9 mouse cellular contexts compared by ENCODE assay signal in genomic region chr15:99334500-99334899, GRCm38 (mm10). TPM values are rescaled to one million over a fixed set of nuclear protein-coding genes. Genes with fewer than 3 reads are reported as not detected.
A peak's percentile ranks its signal among the peaks of the same experiment; 100 is the strongest.
DNase-seq lines count a peak whose midpoint lies in the region; ATAC-seq and TF ChIP-seq lines count a peak whose summit lies in the region.
"Had no signal": no experiment of that assay in that cellular context is flagged by ENCODE, and none has a peak within 500 bp of the region (broad histone marks: within the 10 kb centered on the region; RNA-seq: fewer than 3 reads in every experiment).

No protein-coding gene starts in this region.

- peak overlapping the region; percentile 35; the same call in 1 of the 2 replicates for H3K27ac ChIP-seq in forebrain, postnatal 0 days (ENCODE audit: low read depth, low read length)
- no peak overlapping the region for H3K27ac ChIP-seq in forebrain, embryonic 14.5 days (ENCODE audit: low read depth, low read length)
- peak overlapping the region; percentile 77; the same call in 1 of the 2 replicates for H3K27ac ChIP-seq in layer of hippocampus, adult 2 months
- H3K27ac ChIP-seq in limb, embryonic 11.5 days (replicated peaks; ENCODE audit: low read depth, low read length): peak overlapping the region; percentile 96

- H3K9me3 ChIP-seq in forebrain, postnatal 0 days (ENCODE audit: low read length): no peaks in the 10 kb centered on the region
- H3K9me3 ChIP-seq in forebrain, embryonic 14.5 days (replicated peaks; ENCODE audit: control insufficient read depth, low read length): no peaks in the 10 kb centered on the region
- H3K9me3 ChIP-seq in limb, embryonic 11.5 days (ENCODE audit: control insufficient read depth, low read length): no peaks in the 10 kb centered on the region

- no peaks in the 10 kb centered on the region for H3K27me3 ChIP-seq in forebrain, postnatal 0 days (ENCODE audit: insufficient read depth, low read length)
- no peaks in the 10 kb centered on the region for H3K27me3 ChIP-seq in forebrain, embryonic 14.5 days (replicated peaks; ENCODE audit: control insufficient read depth, insufficient read depth, low read length)
- no peaks in the 10 kb centered on the region for H3K27me3 ChIP-seq in limb, embryonic 11.5 days (ENCODE audit: control insufficient read depth, insufficient read depth, low read length)

- no peak for ATAC-seq in forebrain, postnatal 0 days
- ATAC-seq in forebrain, embryonic 14.5 days: no peak
- no peak for ATAC-seq in limb, embryonic 11.5 days (ENCODE audit: insufficient number of reproducible peaks, low FRiP score, low TSS enrichment, low read depth)

- H3K36me3 ChIP-seq in forebrain, postnatal 0 days (ENCODE audit: insufficient read depth): 0 out of 2 replicates have a peak, but pooled peaks cover 4% of the 10 kb centered on the region
- 0 out of 2 replicates have a peak, but pooled peaks cover 3% of the 10 kb centered on the region for H3K36me3 ChIP-seq in forebrain, embryonic 14.5 days (ENCODE audit: control insufficient read depth, insufficient read depth, low read length)
- H3K36me3 ChIP-seq in limb, embryonic 11.5 days (ENCODE audit: control insufficient read depth, insufficient read depth, low read length): peaks cover 5% of the 10 kb centered on the region; the same call in 1 of the 2 replicates

- no peak overlapping the region for H3K4me3 ChIP-seq in forebrain, postnatal 0 days (ENCODE audit: low read depth, low read length)
- no peak overlapping the region for H3K4me3 ChIP-seq in forebrain, embryonic 14.5 days (ENCODE audit: low read depth, low read length)
- no peak overlapping the region for H3K4me3 ChIP-seq in layer of hippocampus, adult 2 months
- H3K4me3 ChIP-seq in limb, embryonic 11.5 days (ENCODE audit: low read depth, low read length): no peak overlapping the region

- no peak overlapping the region for H3K9ac ChIP-seq in forebrain, postnatal 0 days
- no peak overlapping the region for H3K9ac ChIP-seq in forebrain, embryonic 14.5 days (ENCODE audit: low read length)
- no peak overlapping the region for H3K9ac ChIP-seq in limb, embryonic 11.5 days (ENCODE audit: low read length)

- WGBS in forebrain, postnatal 0 days: 63% methylated on average over 6 of the region's 6 CpGs
- 79% methylated on average over 6 of the region's 6 CpGs for WGBS in forebrain, embryonic 14.5 days
- 78% methylated on average over 6 of the region's 6 CpGs for WGBS in limb, embryonic 11.5 days

- H3K4me2 ChIP-seq in forebrain, postnatal 0 days (ENCODE audit: low read depth): no peak overlapping the region
- H3K4me2 ChIP-seq in forebrain, embryonic 14.5 days (ENCODE audit: low read length): no peak overlapping the region
- H3K4me2 ChIP-seq in limb, embryonic 11.5 days (ENCODE audit: low read depth, severe bottlenecking): no peak overlapping the region

- H3K4me1 ChIP-seq in forebrain, postnatal 0 days (ENCODE audit: insufficient read depth): no peaks in the 10 kb centered on the region
- H3K4me1 ChIP-seq in forebrain, embryonic 14.5 days (ENCODE audit: control insufficient read depth, insufficient read depth, low read length): no peaks in the 10 kb centered on the region
- peaks cover 52% of the 10 kb centered on the region for H3K4me1 ChIP-seq in limb, embryonic 11.5 days (ENCODE audit: control insufficient read depth, insufficient read depth, low read length)

- DNase-seq in forebrain, postnatal 0 days: no peak
- DNase-seq in forebrain, embryonic 14.5 days (ENCODE audit: low spot score): no peak
- no peak for DNase-seq in layer of hippocampus, adult 2 months (ENCODE audit: low spot score in 2 of 2)
- no peak for DNase-seq in layer of hippocampus, postnatal 36 days
- DNase-seq in Muller cell, postnatal 12 days (ENCODE audit: inconsistent ontology term): peak; percentile 81
- DNase-seq in limb, embryonic 11.5 days (ENCODE audit: low spot score): no peak
- DNase-seq in spleen, adult 12 weeks (ENCODE audit: low spot score): no peak
- no peak for DNase-seq in thymus, postnatal 14 days
- DNase-seq: kidney, adult 18-20 months had no signal

- no peak for TF ChIP-seq CTCF in forebrain, postnatal 0 days (IDR thresholded peaks at IDR 0.05; ENCODE audit: low read depth)
- no peak for TF ChIP-seq CTCF in layer of hippocampus, adult 2 months (conservative IDR thresholded peaks at IDR 0.05)

RNA-seq across cellular contexts. Expression of gene Fmnl3, which starts 35.8 kb away (rescaled TPM):
- total RNA-seq in forebrain, postnatal 0 days (2014; rRNA removed): 11.2 and 14.2 TPM in 2 replicates
- polyA plus RNA-seq in forebrain, postnatal 0 days (2015; fragmentation: Nextera tagmentation; extraction: Ambion mirVana): 7.3 and 8.6 TPM in 2 replicates
- polyA plus RNA-seq in forebrain, embryonic 14.5 days (2014; fragmentation: Nextera tagmentation; extraction: Ambion mirVana): 3.9 and 5.6 TPM in 2 replicates
- total RNA-seq in layer of hippocampus, adult 2 months (2021): 1 to 10 TPM; 9.0 to 9.7 TPM
- total RNA-seq in layer of hippocampus, postnatal 36 days (2021): 1 to 10 TPM; 9.2 to 10.0 TPM
- 26.8 and 31.7 TPM in 2 replicates for polyA plus RNA-seq in limb, embryonic 11.5 days (2014; fragmentation: Nextera tagmentation; extraction: Ambion mirVana)

RNA-seq across cellular contexts. Expression of gene Fam186b, which starts 38.8 kb away (rescaled TPM):
- 0.52 and 1.5 TPM in 2 replicates for total RNA-seq in forebrain, postnatal 0 days (2014; rRNA removed)
- polyA plus RNA-seq in forebrain, postnatal 0 days (2015; fragmentation: Nextera tagmentation; extraction: Ambion mirVana): 0.58 and 0.85 TPM in 2 replicates
- polyA plus RNA-seq in forebrain, embryonic 14.5 days (2014; fragmentation: Nextera tagmentation; extraction: Ambion mirVana): 0.11 and 0.52 TPM in 2 replicates
- total RNA-seq in layer of hippocampus, adult 2 months (2021): 1 to 10 TPM; 1.2 to 1.9 TPM
- total RNA-seq in layer of hippocampus, postnatal 36 days (2021): 1 to 10 TPM; 1.1 to 1.6 TPM
- not detected in 2 replicates for polyA plus RNA-seq in limb, embryonic 11.5 days (2014; fragmentation: Nextera tagmentation; extraction: Ambion mirVana)

RNA-seq across cellular contexts. Expression of gene Prpf40b, which starts 39.6 kb away (rescaled TPM):
- total RNA-seq in forebrain, postnatal 0 days (2014; rRNA removed): 110 and 116 TPM in 2 replicates
- 69.1 and 89.7 TPM in 2 replicates for polyA plus RNA-seq in forebrain, postnatal 0 days (2015; fragmentation: Nextera tagmentation; extraction: Ambion mirVana)
- 57.2 and 81.8 TPM in 2 replicates for polyA plus RNA-seq in forebrain, embryonic 14.5 days (2014; fragmentation: Nextera tagmentation; extraction: Ambion mirVana)
- total RNA-seq in layer of hippocampus, adult 2 months (2021): 100 to 1,000 TPM; 114 to 119 TPM
- total RNA-seq in layer of hippocampus, postnatal 36 days (2021): 10 to 100 TPM; 96.8 to 98.3 TPM
- 51.9 and 57.3 TPM in 2 replicates for polyA plus RNA-seq in limb, embryonic 11.5 days (2014; fragmentation: Nextera tagmentation; extraction: Ambion mirVana)

RNA-seq across cellular contexts. Expression of gene Tmbim6, which starts 58.2 kb away (rescaled TPM):
- 203 and 234 TPM in 2 replicates for total RNA-seq in forebrain, postnatal 0 days (2014; rRNA removed)
- polyA plus RNA-seq in forebrain, postnatal 0 days (2015; fragmentation: Nextera tagmentation; extraction: Ambion mirVana): 269 and 312 TPM in 2 replicates
- polyA plus RNA-seq in forebrain, embryonic 14.5 days (2014; fragmentation: Nextera tagmentation; extraction: Ambion mirVana): 230 and 247 TPM in 2 replicates
- 100 to 1,000 TPM; 341 to 355 TPM for total RNA-seq in layer of hippocampus, adult 2 months (2021)
- 100 to 1,000 TPM; 357 TPM for total RNA-seq in layer of hippocampus, postnatal 36 days (2021)
- polyA plus RNA-seq in limb, embryonic 11.5 days (2014; fragmentation: Nextera tagmentation; extraction: Ambion mirVana): 225 and 238 TPM in 2 replicates
